Mouse (Mus musculus): ENCODE measurements at regions not wholly inside any gene's neighbourhood (a gene's known extent, or its start where the extent isn't known, plus 50 kb on each side); places are given as distances from the start of the nearest gene placed in this dataset.

- in situ Hi-C loops (cut with MseI, MboI), result no loop called here
These were observed 401.6 kb upstream of the Nmur2 start for GRCm38 (mm10) chr11:56442381-56442780.

- in situ Hi-C loops (cut with MseI, MboI), result no loop called here
These were observed 400.3 kb upstream of the Nmur2 start for GRCm38 (mm10) chr11:56441071-56441470.

GRCm38 (mm10) chr11:56431089-56431488, 390.3 kb upstream of the Nmur2 start:
- in situ Hi-C loops (cut with MseI, MboI), result no loop called here

GRCm38 (mm10) chr11:56384761-56385160, 344.0 kb upstream of the Nmur2 start:
- in situ Hi-C loops (cut with MseI, MboI), result no loop called here

- in situ Hi-C loops (cut with MseI, MboI), result no loop called here
These were observed 336.7 kb upstream of the Nmur2 start for GRCm38 (mm10) chr11:56377535-56377934.

GRCm38 (mm10) chr11:56374329-56374728, 333.5 kb upstream of the Nmur2 start:
- in situ Hi-C loops (cut with MseI, MboI), result no loop called here

- in situ Hi-C loops (cut with MseI, MboI), result no loop called here
These were observed 332.8 kb upstream of the Nmur2 start for GRCm38 (mm10) chr11:56373624-56374023.

GRCm38 (mm10) chr11:56357690-56358089, 316.9 kb upstream of the Nmur2 start:
- in situ Hi-C loops (cut with MseI, MboI), result no loop called here

GRCm38 (mm10) chr11:56351798-56352366, 311.1 kb upstream of the Nmur2 start:
- in situ Hi-C loops (cut with MseI, MboI), result no loop called here

GRCm38 (mm10) chr11:56351231-56351630, 310.4 kb upstream of the Nmur2 start:
- in situ Hi-C loops (cut with MseI, MboI), result no loop called here

- in situ Hi-C loops (cut with MseI, MboI), result no loop called here
These were observed 309.0 kb upstream of the Nmur2 start for GRCm38 (mm10) chr11:56349766-56350165.

- in situ Hi-C loops (cut with MseI, MboI), result no loop called here
These were observed 307.6 kb upstream of the Nmur2 start for GRCm38 (mm10) chr11:56348408-56348807.

GRCm38 (mm10) chr11:56343083-56343482, 302.3 kb upstream of the Nmur2 start:
- in situ Hi-C loops (cut with MseI, MboI), result no loop called here

GRCm38 (mm10) chr11:56341731-56342130, 300.9 kb upstream of the Nmur2 start:
- in situ Hi-C loops (cut with MseI, MboI), result no loop called here

GRCm38 (mm10) chr11:56341040-56341439, 300.2 kb upstream of the Nmur2 start:
- in situ Hi-C loops (cut with MseI, MboI), result no loop called here

GRCm38 (mm10) chr11:56338511-56338910, 297.7 kb upstream of the Nmur2 start:
- in situ Hi-C loops (cut with MseI, MboI), result no loop called here

GRCm38 (mm10) chr11:56335937-56336336, 295.1 kb upstream of the Nmur2 start:
- in situ Hi-C loops (cut with MseI, MboI), result no loop called here

- in situ Hi-C loops (cut with MseI, MboI), result no loop called here
These were observed 279.5 kb upstream of the Nmur2 start for GRCm38 (mm10) chr11:56320293-56320692.

- in situ Hi-C loops (cut with MseI, MboI), result no loop called here
These were observed 274.6 kb upstream of the Nmur2 start for GRCm38 (mm10) chr11:56315221-56315987.

- in situ Hi-C loops (cut with MseI, MboI), result no loop called here
These were observed 268.7 kb upstream of the Nmur2 start for GRCm38 (mm10) chr11:56309549-56309948.

- in situ Hi-C loops (cut with MseI, MboI), result no loop called here
These were observed 267.7 kb upstream of the Nmur2 start for GRCm38 (mm10) chr11:56308383-56309105.

- in situ Hi-C loops (cut with MseI, MboI), result no loop called here
These were observed 266.2 kb upstream of the Nmur2 start for GRCm38 (mm10) chr11:56307051-56307450.
